Mouse (Mus musculus): ENCODE data around the gene Gm614.

Gm614 gene

DNA sequence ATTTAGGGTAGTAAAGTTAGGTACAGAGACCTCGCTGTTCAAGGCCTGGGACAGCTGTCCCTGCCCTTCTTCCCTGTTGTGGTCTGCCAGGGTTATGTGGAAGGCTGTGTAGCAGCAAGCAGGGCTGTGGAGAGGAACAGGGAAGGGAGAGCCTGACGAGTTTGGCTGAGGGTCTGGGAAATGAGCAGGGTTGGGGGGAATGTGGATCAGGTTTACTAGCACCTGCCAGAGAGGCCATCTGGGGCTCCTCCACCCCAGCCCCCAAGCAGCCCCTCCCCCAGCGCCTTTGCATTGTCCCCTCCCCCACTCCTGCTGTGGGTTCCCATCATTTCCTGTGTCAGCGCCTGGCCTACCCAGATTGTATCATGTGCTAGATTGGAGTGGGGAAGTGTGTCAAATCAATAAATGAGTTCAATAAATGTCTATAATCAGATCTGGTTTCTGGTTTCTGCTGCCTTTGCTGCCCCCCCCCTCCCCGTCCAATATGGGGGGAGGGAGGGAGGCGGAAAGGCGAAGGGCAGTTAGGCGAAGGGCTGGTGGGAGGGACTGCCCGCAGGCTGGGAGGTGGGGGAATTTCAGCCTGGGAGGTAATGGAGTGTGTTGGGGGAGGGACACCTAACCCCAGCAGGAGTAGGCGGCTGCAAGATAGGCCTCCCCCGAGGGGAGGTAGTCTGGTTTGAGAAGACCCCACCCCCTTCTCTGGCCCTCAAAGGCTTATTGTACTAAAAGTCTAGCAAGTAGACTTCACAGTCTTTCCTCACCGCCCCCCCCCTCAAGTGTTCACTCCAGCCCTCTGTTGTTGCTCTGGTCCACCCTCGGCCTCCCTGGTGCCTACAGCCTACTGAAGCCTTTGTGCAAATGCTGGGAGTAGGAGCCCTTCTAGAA, 3.1 kb downstream of the Gm614 start:
- peak in 1 of 2 experiments; percentile 17 for DNase-seq (ENCODE audit: low spot score in 2 of 2)

DNA sequence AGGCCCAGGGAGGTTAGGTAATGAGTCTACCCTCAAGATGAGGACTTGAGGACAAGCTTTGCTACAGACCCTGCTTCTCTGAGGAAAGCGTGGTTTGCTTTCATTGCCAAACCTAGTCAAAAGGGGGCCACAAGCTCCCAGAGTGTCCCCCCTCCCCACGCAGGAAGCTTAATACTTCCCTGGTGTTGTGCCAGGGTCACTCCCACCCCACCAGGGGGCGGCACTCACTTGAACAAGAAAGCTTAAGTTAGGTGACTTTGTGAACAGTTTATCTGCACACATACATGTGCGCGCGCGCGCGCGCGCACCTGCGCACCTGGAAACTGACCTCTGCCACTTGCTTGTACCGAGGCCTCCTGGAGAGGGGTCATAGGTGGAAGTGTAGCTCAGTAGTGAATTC, 7.2 kb downstream of the Gm614 start:
- DNase-seq (ENCODE audit: low spot score in 2 of 2): no peak

- DNase-seq (ENCODE audit: low spot score in 2 of 2): no peak
Measured at GRCm38 (mm10) chrX:101254740-101255139, 9.1 kb downstream of the Gm614 start.

GRCm38 (mm10) chrX:101253952-101254729, 9.7 kb downstream of the Gm614 start, which contains the start of gene Foxo4:
TSS of gene Foxo4 (plus strand) at chrX:101254528.
- DNase-seq (ENCODE audit: low spot score in 2 of 2): peak; percentile 79 to 85

DNA sequence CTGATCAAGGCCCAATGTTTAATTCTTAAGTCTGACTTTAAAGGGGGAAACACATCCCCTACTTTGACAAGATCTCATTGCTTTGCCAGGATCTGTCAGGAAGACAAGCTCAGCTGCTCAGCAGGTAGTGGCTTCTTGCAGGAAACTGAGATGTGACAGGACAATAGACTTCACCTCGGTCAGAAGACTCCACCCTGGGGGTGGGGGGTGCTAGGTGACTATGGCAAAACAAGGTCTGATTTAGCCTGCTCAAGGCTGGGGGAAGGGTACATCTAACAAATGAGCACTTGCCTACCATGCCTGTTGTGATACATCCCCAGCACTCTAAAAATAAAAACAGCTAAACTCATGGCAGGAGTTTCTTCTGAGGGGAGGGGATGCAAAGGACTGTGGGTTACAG, 18.8 kb downstream of the Gm614 start:
- no peak for DNase-seq (ENCODE audit: low spot score in 2 of 2)

- DNase-seq (ENCODE audit: low spot score in 2 of 2): no peak
Measured at GRCm38 (mm10) chrX:101222796-101223162, 41.0 kb downstream of the Gm614 start.

- peak; percentile 83 to 84 for DNase-seq (ENCODE audit: low spot score in 2 of 2)
Measured at GRCm38 (mm10) chrX:101221834-101222795, 41.7 kb downstream of the Gm614 start, which contains the start of gene Snx12. TSS of gene Snx12 (minus strand) at chrX:101222563.

Data from urinary bladder, postnatal 4 days (tissue).